Mouse (Mus musculus): ENCODE measurements at regions not wholly inside any gene's neighbourhood (a gene's known extent, or its start where the extent isn't known, plus 50 kb on each side); places are given as distances from the start of the nearest gene placed in this dataset.

DNA sequence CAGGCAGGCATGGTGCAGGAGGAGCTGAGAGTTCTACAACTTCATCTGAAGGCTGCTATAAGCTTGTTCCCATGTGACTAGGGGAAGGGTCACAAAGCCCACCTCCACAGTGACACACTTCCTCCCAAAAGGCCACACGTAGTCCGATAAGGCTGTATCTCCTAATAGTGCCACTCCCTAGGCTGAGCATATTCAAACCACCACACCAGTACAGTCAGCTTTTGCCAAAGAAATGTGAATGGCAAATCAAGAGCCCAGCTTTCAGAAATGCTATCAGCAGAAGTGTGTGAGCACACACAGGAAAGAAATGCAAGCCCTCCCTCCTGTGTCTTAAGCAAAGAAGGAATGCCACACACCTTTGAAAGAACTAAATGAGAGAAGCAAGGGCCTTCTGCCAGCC, 80.4 kb upstream of the Ankrd28 start:
- TF ChIP-seq CTCF (conservative IDR thresholded peaks at IDR 0.05; ENCODE audit: low read length), result no peak
- TF ChIP-seq NANOG (IDR thresholded peaks at IDR 0.05; ENCODE audit: borderline replicate concordance, low read length), result no peak
